Mouse (Mus musculus): Measurements from ENCODE around the gene Casp9. TPM values are rescaled to one million over a fixed set of nuclear protein-coding genes. Genes with fewer than 3 reads are reported as not detected.

The Casp9 gene
- polyA plus RNA-seq (2015; fragmentation: Nextera tagmentation; extraction: Ambion mirVana), result 19.1 and 23.2 TPM in 2 replicates

DNA sequence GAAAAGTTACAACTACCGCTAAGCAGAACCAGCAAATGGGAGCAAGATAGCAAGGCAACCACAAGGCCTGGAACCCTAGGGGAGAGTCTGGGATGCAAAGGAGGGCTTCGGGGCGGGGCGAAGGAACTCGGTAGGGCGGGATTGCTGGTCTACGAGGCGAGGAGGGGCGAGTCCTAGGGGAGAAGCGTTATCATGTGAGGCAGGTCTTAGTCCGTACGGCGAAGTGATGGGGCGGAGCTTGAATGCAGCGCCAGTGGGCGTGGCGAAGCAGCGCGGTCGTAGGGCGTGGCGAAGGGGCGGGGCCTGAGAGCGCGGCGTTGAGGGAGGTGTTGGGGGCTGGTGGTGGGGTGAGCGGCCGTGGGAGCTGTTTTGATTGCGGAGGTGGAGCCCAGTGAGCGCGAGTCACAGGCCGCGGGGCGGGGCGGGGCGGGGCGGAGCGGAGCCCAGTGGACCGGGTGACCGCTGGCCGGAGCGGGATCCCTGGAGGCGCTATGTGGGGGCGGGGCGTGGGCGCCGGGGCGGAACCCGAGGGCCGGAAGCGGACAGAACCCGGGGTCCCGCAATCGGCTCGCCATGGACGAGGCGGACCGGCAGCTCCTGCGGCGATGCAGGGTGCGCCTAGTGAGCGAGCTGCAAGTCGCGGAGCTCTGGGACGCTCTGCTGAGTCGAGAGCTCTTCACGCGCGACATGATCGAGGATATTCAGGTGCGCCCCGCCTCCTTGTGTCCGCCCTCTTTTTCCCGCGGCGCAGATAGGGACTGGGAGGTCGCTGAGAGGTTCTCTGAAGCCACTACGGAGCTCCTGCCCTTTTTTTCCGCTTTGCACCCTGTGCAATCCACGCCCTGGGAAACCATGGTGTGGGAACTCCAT lies at the start of gene Casp9:
Casp9 (plus strand) TSS at position 331 of the 870 bp plus-strand sequence.
- H3K4me1 ChIP-seq (replicated peaks), result peaks cover 39% of the 10 kb centered on the region
- peaks cover 19% of the 10 kb centered on the region for H3K36me3 ChIP-seq

DNA sequence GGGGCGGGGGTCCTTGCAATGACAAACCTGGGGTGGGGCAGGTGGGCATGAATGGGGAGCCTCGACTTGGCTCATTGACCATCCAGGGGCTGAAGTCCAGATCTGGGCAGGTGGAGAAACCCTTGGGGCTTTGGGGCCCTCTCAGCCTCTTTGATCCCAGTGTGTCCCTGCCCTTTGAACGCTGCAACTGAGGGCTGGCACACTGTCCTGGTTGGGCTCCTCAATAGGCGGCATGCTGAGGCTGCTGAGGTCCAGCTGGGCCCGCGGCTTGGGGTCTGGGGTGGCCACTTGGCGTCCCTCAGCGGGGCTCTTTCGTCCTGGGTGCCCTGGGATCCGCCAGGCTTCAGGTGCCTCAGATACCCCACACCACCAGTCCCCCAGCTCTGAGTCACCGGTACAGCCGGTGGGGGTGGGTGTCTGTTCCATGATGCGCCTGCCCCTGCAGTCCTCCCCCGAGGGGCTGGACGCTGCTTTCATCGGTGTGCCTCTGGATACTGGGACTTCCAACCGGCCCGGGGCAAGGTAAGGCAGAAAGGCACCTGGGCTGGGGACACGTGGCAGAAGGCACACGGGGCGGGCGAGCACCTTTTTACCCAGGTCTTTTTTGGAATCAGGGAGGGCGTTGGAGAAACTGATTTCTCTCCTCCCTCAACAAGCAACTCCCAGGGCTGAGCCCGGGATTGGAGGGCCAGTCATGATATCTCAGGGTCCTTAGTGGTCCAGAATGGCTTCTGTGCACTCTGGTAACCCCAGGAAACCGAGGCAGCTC lies 46.6 kb upstream of the Casp9 start, which contains the start of gene Agmat:
Agmat (plus strand) TSS at position 95 of the 769 bp plus-strand sequence.
- Histone ChIP-seq H3K9me3 (no peaks in the 10 kb centered on the region), H3K9ac (replicated peaks) (no peak within 1 kb of the TSS), H3K4me3 (replicated peaks) (no peak within 1 kb of the TSS), H3K4me2 (replicated peaks) (no peak within 1 kb of the TSS), H3K27me3 (no peaks in the 10 kb centered on the region), H3K27ac (no peak within 1 kb of the TSS), H3K4me1 (replicated peaks) (no peaks in the 10 kb centered on the region), H3K36me3 (no peaks in the 10 kb centered on the region)
- WGBS, result 23% methylated on average over 25 of the region's 25 CpGs
- no peak for ATAC-seq

More for the DNA sequence above, at the start of gene Casp9:
- peak; percentile 69 for ATAC-seq
- Histone ChIP-seq H3K4me3 (replicated peaks) (peak within 1 kb of the TSS; percentile 76), H3K4me2 (replicated peaks) (peak within 1 kb of the TSS; percentile 66), H3K27me3 (no peaks in the 10 kb centered on the region), H3K27ac (peak within 1 kb of the TSS; percentile 93), H3K9ac (replicated peaks) (peak within 1 kb of the TSS; percentile 79), H3K9me3 (no peaks in the 10 kb centered on the region)
- WGBS, result under 1% methylated on average over 70 of the region's 80 CpGs

DNA sequence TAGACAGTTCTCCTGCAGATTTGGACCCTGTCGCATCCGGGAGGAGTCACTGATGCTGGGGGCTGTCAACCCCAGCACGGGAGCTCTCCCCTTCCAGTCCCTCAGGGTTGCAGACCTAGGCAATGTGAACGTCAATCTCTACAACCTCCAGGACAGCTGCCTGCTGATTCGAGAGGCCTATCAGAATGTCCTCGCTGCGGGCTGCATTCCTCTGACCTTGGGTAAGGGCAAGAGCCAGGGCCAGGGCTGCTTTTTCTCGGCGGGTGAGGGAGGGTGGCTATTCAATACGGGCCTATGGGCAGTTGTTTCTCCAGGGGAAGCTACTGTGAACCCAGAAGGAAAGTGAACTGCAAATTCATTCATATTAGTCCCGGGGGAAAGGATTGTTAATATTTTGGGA lies 43.9 kb upstream of the Casp9 start:
- no peak overlapping the region for H3K4me3 ChIP-seq (replicated peaks)
- no peak overlapping the region for H3K27ac ChIP-seq
- H3K9ac ChIP-seq (replicated peaks), result no peak overlapping the region
- ATAC-seq, result no peak
- WGBS, result 48% methylated on average over 11 of the region's 11 CpGs
- no peaks in the 10 kb centered on the region for H3K9me3 ChIP-seq
- no peaks in the 10 kb centered on the region for H3K36me3 ChIP-seq
- no peaks in the 10 kb centered on the region for H3K4me1 ChIP-seq (replicated peaks)
- no peaks in the 10 kb centered on the region for H3K27me3 ChIP-seq
- H3K4me2 ChIP-seq (replicated peaks), result no peak overlapping the region

DNA sequence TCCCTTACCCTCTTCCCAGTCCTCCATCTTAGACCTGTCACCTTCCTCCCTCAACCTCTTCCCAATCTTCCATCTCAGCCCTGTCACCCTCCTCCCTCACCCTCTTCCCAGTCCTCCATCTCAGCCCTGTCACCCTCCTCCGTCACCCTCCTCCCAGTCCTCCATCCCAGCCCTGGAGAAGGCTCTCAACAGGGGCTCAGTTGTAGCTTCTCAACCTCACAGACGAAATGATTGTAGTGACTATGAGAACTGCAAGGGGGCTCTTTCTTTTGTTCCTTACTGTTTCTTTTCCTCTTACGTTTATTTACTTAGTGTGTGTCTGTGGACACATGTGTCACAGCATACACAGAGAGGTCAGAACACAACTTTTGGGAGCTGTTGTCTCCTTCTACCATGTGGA lies 42.6 kb upstream of the Casp9 start:
- WGBS, result 65% methylated on average over 3 of the region's 3 CpGs

DNA sequence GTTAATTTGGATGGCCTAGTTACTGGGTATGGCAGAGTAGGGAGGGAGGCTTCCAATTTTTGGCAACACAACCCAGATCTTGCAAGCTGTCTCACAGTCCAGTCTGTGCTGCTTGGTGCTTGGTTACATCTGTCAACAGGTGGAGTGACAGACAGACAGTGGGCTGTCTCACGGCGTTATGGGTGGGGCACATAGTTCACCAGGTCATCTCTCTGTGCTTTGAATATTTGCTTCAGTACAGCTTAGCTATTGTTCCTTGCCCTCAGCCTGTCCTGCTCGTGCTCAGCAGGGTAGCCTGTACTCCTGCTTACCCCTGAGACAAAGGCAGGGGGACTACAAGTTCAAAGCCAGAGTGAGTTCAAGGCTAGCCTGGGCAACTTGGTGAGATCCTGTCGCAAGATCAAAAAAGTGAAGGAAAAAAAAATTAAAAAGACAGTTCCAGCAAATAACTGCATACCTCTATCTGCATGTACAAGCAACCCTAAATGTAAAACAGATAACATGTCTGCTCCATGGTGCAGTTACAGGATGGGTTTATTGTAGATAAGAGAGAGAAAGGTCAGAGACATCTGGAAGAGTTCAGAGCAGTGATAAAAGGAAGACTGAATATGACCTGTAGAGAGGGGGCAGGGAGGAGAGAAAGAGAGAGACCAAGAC lies 41.9 kb upstream of the Casp9 start:
- Histone ChIP-seq H3K27ac (no peak overlapping the region), H3K27me3 (no peaks in the 10 kb centered on the region), H3K9me3 (no peaks in the 10 kb centered on the region), H3K4me3 (replicated peaks) (no peak overlapping the region), H3K36me3 (no peaks in the 10 kb centered on the region), H3K9ac (replicated peaks) (no peak overlapping the region), H3K4me1 (replicated peaks) (no peaks in the 10 kb centered on the region), H3K4me2 (replicated peaks) (no peak overlapping the region)
- no peak for ATAC-seq
- WGBS, result 50% methylated on average over 4 of the region's 4 CpGs

More for the DNA sequence above, 42.6 kb upstream of the Casp9 start:
- Histone ChIP-seq H3K27ac (no peak overlapping the region), H3K4me2 (replicated peaks) (no peak overlapping the region), H3K36me3 (no peaks in the 10 kb centered on the region), H3K9me3 (no peaks in the 10 kb centered on the region), H3K9ac (replicated peaks) (no peak overlapping the region), H3K27me3 (no peaks in the 10 kb centered on the region), H3K4me1 (replicated peaks) (no peaks in the 10 kb centered on the region), H3K4me3 (replicated peaks) (no peak overlapping the region)
- ATAC-seq, result no peak

DNA sequence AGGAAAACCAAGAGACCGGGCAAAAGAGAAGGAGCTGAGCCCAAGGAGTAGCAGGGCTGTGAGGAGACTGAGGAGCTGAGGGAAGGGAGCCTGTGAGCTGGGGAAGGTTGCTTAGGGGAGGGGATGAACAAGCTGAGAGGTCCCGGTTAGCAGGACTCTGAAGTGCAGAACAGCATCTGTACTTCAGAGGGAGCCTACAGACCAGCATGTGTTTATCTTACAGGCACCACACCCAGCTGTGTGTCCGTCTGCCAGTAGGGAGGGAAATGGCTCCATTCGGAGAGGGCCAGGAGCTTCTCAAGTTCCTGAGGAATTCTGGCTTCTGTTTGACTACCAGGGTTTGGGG lies 41.4 kb upstream of the Casp9 start:
- H3K9me3 ChIP-seq, result no peaks in the 10 kb centered on the region
- 17% methylated on average over 4 of the region's 4 CpGs for WGBS
- no peak overlapping the region for H3K9ac ChIP-seq (replicated peaks)
- no peak for ATAC-seq
- H3K27ac ChIP-seq, result no peak overlapping the region
- H3K36me3 ChIP-seq, result no peaks in the 10 kb centered on the region
- H3K4me2 ChIP-seq (replicated peaks), result no peak overlapping the region
- no peaks in the 10 kb centered on the region for H3K27me3 ChIP-seq
- H3K4me1 ChIP-seq (replicated peaks), result no peaks in the 10 kb centered on the region
- H3K4me3 ChIP-seq (replicated peaks), result no peak overlapping the region

DNA sequence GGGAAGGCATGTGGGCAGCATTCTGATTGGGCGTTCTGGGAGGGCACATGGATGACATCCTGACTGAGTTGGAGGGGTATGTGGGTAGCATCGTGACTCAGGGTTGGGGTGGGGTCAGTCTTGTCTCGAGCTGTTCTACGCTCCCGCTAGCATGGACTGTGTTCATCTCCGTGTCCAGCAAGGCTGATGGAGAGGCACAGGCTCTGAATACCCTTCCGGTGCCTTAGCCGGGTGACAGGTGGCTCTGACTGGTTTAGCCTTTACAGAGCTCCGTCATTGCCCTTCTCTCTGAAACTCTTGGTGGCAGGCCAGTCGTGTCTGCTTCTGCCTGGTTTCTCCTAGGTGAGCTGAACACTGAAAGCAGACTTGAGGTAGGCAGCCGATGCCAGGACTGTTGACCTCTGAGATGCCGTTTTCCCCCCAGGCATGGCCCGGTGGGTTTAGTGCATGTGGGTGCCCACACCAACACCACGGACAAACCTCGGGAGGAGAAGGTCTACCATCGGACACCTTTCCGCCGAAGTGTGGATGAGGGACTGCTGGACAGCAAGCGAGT lies 38.0 kb upstream of the Casp9 start:
- no peak for ATAC-seq
- WGBS, result 93% methylated on average over 19 of the region's 19 CpGs

DNA sequence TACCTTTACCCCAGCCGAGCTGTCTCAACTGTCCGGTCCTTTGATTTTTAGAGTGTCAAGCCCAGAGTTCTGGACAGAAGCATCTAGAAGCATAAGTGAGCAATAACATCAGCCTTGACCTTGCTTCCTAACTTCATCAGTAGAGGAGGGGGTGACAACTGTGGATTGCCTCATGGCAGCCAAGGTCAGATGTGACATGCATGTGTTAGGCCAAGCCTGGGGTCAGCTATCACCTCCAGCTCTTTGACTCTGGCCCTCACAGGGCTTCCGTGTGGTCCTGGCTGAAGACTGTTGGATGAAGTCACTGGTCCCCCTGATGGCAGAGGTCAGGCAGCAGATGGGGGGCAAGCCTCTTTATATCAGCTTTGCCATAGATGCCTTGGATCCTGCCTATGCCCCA lies 36.3 kb upstream of the Casp9 start:
- 90% methylated on average over 3 of the region's 3 CpGs for WGBS
- Histone ChIP-seq H3K9ac (replicated peaks) (no peak overlapping the region), H3K9me3 (no peaks in the 10 kb centered on the region), H3K27me3 (no peaks in the 10 kb centered on the region), H3K27ac (no peak overlapping the region), H3K4me3 (replicated peaks) (no peak overlapping the region), H3K4me1 (replicated peaks) (no peaks in the 10 kb centered on the region), H3K36me3 (peaks cover 21% of the 10 kb centered on the region), H3K4me2 (replicated peaks) (no peak overlapping the region)
- no peak for ATAC-seq

More for the DNA sequence above, 38.0 kb upstream of the Casp9 start:
- Histone ChIP-seq H3K4me1 (replicated peaks) (no peaks in the 10 kb centered on the region), H3K9me3 (no peaks in the 10 kb centered on the region), H3K27me3 (no peaks in the 10 kb centered on the region), H3K4me3 (replicated peaks) (no peak overlapping the region), H3K9ac (replicated peaks) (no peak overlapping the region), H3K36me3 (0 out of 2 replicates have a peak, but pooled peaks cover 7% of the 10 kb centered on the region), H3K27ac (no peak overlapping the region), H3K4me2 (replicated peaks) (no peak overlapping the region)

DNA sequence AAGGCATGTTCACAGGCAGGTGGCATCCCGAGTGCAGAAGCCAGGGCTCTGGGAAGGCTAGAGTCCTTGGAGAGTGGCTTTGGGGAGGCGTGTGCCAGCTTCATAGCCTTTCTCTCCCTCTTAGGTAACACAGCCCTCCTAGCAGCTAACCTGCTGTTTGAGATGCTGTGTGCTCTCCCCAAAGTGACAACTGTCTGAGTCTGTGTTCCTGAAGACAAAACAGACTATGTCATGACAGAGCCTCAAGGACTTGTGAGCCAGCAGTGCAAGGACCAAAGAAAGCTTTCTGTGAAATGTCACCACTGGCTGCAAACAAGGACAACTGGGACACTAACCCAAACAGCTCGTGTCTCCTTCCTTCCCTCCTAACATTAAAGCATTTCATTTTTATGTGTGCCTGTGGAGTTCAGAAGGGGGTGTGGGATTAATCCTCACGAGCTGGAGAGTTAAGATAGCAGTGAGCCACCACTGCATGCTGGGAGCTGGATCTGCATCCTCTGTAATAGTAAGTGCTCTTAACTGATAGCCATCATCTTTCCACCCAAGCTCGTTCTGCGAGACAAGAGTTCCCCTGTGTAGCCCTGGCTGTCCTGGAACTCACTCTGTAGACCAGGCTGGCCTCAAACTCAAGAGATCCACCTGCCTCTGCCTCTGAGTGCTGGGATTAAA lies 34.4 kb upstream of the Casp9 start:
- Histone ChIP-seq H3K9me3 (no peaks in the 10 kb centered on the region), H3K4me3 (replicated peaks) (no peak overlapping the region), H3K36me3 (peaks cover 39% of the 10 kb centered on the region), H3K27me3 (no peaks in the 10 kb centered on the region), H3K27ac (no peak overlapping the region), H3K9ac (replicated peaks) (no peak overlapping the region), H3K4me1 (replicated peaks) (no peaks in the 10 kb centered on the region), H3K4me2 (replicated peaks) (no peak overlapping the region)
- ATAC-seq, result no peak
- 66% methylated on average over 6 of the region's 6 CpGs for WGBS

DNA sequence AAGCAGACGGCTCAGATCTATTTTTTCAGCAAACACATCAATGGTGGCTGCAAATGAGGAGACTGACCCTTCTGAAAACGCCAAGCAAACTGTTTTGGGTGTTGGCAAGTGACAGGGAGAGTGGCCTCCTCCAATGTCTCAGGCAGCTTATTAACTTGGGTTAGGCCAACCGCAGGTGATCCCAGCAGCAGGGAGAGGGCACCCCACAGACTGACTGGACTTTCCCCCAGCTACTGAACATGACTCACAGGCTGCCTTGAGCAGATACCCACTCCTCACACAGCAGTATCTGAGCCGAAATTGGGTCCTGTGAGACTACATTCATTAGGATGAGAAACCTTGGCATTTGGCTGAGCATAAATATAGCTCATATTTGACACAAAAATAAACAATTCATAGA lies 32.5 kb upstream of the Casp9 start:
- 91% methylated on average over 4 of the region's 4 CpGs for WGBS
- Histone ChIP-seq H3K4me3 (replicated peaks) (no peak overlapping the region), H3K27me3 (no peaks in the 10 kb centered on the region), H3K36me3 (peaks cover 54% of the 10 kb centered on the region), H3K4me2 (replicated peaks) (no peak overlapping the region), H3K9ac (replicated peaks) (no peak overlapping the region), H3K9me3 (no peaks in the 10 kb centered on the region), H3K27ac (no peak overlapping the region), H3K4me1 (replicated peaks) (no peaks in the 10 kb centered on the region)
- ATAC-seq, result no peak

DNA sequence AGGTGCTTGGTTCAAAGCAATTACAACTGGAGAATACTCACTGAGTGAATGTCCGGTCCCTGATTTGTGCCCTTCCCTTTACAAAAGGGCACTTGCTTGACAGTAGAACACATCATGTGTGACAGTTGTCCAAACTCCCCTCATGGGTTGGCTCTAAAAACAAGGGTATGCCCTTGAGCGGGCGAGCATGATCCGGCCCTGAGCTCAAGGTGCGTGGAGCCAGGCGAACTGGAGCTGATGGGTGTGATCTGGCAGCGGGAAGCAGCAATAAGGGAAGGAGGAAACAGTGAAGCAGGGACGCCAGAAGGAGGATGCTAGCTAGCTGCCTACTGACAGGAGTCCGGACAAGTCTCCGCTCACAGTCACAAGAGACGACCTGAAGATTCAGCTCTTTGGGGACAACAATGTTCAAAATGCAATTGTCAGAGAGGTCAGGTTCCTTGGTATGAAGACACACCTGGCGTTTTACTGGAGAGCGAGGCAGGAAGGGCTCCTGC lies 31.3 kb upstream of the Casp9 start:
- 97% methylated on average over 13 of the region's 13 CpGs for WGBS
- Histone ChIP-seq H3K9me3 (no peaks in the 10 kb centered on the region), H3K9ac (replicated peaks) (no peak overlapping the region), H3K27ac (no peak overlapping the region), H3K36me3 (peaks cover 66% of the 10 kb centered on the region), H3K27me3 (no peaks in the 10 kb centered on the region), H3K4me3 (replicated peaks) (no peak overlapping the region), H3K4me2 (replicated peaks) (no peak overlapping the region), H3K4me1 (replicated peaks) (0 out of 2 replicates have a peak, but pooled peaks cover 4% of the 10 kb centered on the region)
- no peak for ATAC-seq

Measured in midbrain, embryonic 13.5 days (tissue).